Mouse (Mus musculus): ENCODE data around the gene Ccsap.

DNA sequence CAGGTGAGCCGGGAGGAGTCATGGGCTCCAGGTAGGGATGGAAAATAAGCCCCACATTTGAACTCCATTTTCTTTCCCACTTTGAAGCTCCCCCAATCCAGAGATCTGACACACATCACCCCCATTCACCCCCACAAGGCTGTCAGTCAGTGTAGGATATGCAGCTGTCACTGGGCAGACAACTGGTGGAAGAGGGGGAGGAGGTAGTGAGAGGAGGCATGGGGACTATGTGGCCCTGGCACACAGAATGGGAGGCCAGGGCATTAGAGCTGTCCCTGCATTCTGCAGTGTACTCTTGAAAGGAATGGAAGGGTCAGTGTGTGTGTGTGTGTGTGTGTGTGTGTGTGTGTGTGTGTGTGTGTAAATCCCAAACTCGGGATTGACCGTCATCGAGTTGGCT lies 35.2 kb upstream of the Ccsap start:
- TF ChIP-seq EP300 (IDR thresholded peaks at IDR 0.05; ENCODE audit: low read depth) (no peak), CTCF (IDR thresholded peaks at IDR 0.05; ENCODE audit: low read depth) (no peak)
